Mouse (Mus musculus) olfactory bulb, adult 2 months (tissue): ENCODE measurements around the gene Metrn. TPM values are rescaled to one million over a fixed set of nuclear protein-coding genes. Genes with fewer than 3 reads are reported as not detected.
A peak's percentile ranks its signal among the peaks of the same experiment; 100 is the strongest.

Source experiments
- H3K27ac ChIP-seq: fragments of 200-500 bp; 2 replicates; pipeline ENCODE4 v1.5.1; 2012; ENCODE audit warnings: low read depth, low read length; ENCODE audit not compliant: insufficient read depth
- H3K4me1 ChIP-seq: fragments of 200-500 bp; 2 replicates; pipeline ENCODE4 v1.6.1; 2012; ENCODE audit warnings: low read length; ENCODE audit not compliant: control insufficient read depth, insufficient read depth
- H3K4me3 ChIP-seq: fragments of 200-500 bp; 2 replicates; pipeline ENCODE4 v1.5.1; 2012; ENCODE audit warnings: mild to moderate bottlenecking, low read depth, low read length, moderate library complexity; ENCODE audit not compliant: insufficient read depth
- CTCF ChIP-seq: fragments of 200-500 bp; IDR thresholded peaks from 2 replicates; pipeline ENCODE4 v1.5.1; 2012; ENCODE audit warnings: low read depth, mild to moderate bottlenecking, low read length, moderate library complexity; ENCODE audit not compliant: insufficient read depth
- POLR2A ChIP-seq: fragments of 200-500 bp; IDR thresholded peaks from 2 replicates; pipeline ENCODE4 v1.6.1; 2012; ENCODE audit warnings: mild to moderate bottlenecking, low read depth, low read length, moderate library complexity; ENCODE audit not compliant: insufficient read depth
- WGBS: fragments of 180-500 bp; shearing (Covaris S2); methylation state at CpG from one replicate; pipeline ENCODE4 v1.1.7; 2018; 5-methylcytosine and 5-hydroxymethylcytosine counted together
- polyA plus RNA-seq: library from polyadenylated mRNA; stranded (reverse); fragments of >200 nt; gene quantifications from 2 replicates; pipeline ENCODE4 v1.2.4, GENCODE M21; 2012; ENCODE audit warnings: low replicate concordance; ENCODE audit not compliant: missing spikeins, insufficient read depth, insufficient read length

Metrn gene
- polyA plus RNA-seq, 1 experiment = not detected

- H3K27ac ChIP-seq = peak within 1 kb of the TSS; percentile 73
- H3K4me1 ChIP-seq = peaks cover 39% of the 10 kb centered on the region
- WGBS = 40% methylated on average over 6 of the region's 6 CpGs
- TF ChIP-seq CTCF = no peak
- TF ChIP-seq POLR2A = no peak
- peak within 1 kb of the TSS; percentile 54 for H3K4me3 ChIP-seq
These were observed 1.3 kb downstream of the Metrn start, which contains the start of gene AC134908.4 for GRCm38 (mm10) chr17:25795609-25796092. TSS of gene AC134908.4 (minus strand) at chr17:25795659.

DNA sequence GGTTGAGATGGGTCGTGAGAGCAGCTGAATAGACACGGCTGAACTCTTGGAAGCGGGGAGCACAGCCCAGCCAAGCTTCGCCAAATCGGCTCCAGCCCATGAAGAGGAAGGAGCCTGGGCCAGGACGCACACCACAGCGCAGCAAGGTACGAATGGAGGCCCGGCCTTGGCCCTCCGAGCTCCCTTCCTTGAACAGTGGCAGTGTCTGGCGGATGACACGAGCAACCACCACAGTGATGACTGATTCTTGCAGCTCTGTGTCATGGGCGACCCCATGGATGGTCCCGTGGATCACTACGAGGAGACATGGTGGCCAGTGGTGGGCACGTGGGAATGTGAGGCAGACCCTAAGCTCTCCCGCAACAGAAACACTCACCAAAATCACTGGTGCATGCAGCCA is 1.9 kb downstream of the Metrn start:
- Histone ChIP-seq H3K4me1 (peaks cover 41% of the 10 kb centered on the region), H3K4me3 (peak overlapping the region; percentile 17), H3K27ac (peak overlapping the region; percentile 70)
- TF ChIP-seq POLR2A (no peak), CTCF (no peak)
- WGBS = 52% methylated on average over 17 of the region's 17 CpGs

- Histone ChIP-seq H3K4me3 (no peak overlapping the region), H3K27ac (no peak overlapping the region), H3K4me1 (peaks cover 41% of the 10 kb centered on the region)
- no peak for TF ChIP-seq POLR2A
- TF ChIP-seq CTCF = no peak
- WGBS = 20% methylated on average over 13 of the region's 13 CpGs
These were observed 2.7 kb downstream of the Metrn start for GRCm38 (mm10) chr17:25794197-25794596.

DNA sequence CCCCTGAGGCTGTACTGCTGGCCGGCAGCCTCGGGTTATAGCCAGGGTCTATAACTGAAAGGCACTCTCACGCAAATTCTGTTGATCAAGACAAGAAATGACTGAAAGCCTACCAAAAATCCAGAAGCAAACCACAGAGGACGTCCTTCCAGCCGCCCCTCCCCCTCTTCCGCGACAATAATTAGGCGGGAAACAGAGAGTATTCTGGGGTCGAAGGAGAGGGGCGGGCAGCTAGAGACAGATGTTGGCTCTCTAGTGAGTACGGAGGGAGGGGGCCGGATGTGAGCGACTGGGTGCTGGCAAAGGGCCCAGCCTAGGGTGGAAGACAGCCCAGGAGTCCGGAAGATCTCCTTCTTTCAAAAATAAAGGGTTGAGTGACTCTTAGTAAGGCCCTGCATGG is 4.3 kb downstream of the Metrn start, which contains the start of gene Fam173a:
Fam173a (minus strand) TSS at position 287 of the 400 bp plus-strand sequence.
- TF ChIP-seq CTCF = no peak
- TF ChIP-seq POLR2A = no peak
- Histone ChIP-seq H3K4me3 (peak within 1 kb of the TSS; percentile 84), H3K27ac (peak within 1 kb of the TSS; percentile 98), H3K4me1 (peaks cover 41% of the 10 kb centered on the region)
- under 1% methylated on average over 14 of the region's 14 CpGs for WGBS

DNA sequence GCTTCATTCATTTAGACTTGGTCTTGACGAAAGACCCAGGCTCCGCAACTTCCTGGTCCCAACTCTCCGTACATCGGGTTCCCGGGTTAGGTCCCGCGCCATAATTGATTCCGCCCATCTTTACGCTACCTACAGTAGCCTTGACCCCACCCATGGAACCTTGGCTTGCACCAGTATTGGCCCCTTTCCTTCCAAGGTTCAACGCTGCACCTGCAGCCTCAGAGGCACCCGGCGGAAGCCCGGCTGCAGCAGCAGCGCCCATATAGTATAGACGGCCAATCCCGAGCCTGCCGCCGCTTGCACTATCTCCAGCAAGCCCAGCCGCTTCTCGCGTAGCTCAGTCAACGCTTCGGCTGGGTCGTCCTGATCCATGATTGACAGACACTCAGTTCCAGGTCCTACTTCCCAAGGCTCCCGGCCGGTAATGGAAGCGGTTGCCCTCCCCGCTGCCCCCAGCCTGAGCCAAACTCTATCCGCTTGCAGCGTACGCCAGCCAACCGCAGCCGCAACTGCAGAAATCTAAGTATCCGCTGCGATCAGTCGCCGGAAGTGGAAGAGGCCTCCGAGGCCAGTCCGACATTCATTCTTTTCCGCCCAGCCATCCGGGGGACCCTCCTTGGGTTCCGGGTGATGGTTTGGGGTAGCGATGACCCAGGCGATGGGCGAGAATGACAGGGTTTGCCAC is 5.0 kb downstream of the Metrn start:
- Histone ChIP-seq H3K4me1 (peaks cover 41% of the 10 kb centered on the region), H3K4me3 (peak overlapping the region; percentile 84), H3K27ac (peak overlapping the region; percentile 98)
- TF ChIP-seq POLR2A = peak; percentile 49; the same call in 1 of the 2 replicates
- TF ChIP-seq CTCF = no peak
- under 1% methylated on average over 45 of the region's 45 CpGs for WGBS

DNA sequence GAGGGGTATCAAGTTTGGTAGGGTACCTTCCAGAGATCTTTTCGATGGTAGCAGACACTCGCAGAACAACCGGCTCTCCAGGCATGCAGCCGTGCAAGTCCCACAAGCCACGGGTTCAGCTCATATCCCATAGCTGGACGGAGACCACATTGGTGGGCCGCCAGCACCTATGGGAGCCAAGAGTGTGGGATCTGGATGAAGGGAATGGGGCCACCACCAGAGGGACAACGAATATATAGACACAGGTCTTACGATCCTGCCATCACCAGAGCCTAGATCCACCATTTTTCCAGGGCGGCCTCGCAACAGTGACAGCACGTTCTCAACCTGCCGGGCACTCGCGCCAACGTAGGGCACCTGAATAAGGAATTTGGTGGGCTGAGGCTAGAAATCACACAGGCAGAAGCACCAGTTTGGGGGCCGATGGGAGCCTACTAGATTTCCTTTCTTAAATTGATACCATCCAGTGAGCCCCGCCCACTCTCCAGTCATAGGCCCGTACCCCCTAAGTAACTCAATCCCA is 5.6 kb downstream of the Metrn start:
- Histone ChIP-seq H3K4me3 (peak overlapping the region; percentile 84), H3K27ac (peak overlapping the region; percentile 98; the same call in 1 of the 2 replicates), H3K4me1 (peaks cover 37% of the 10 kb centered on the region)
- TF ChIP-seq POLR2A = no peak
- TF ChIP-seq CTCF = no peak
- 16% methylated on average over 19 of the region's 19 CpGs for WGBS

GRCm38 (mm10) chr17:25786781-25787504 is 10.0 kb downstream of the Metrn start:
- no peak overlapping the region for H3K27ac ChIP-seq
- H3K4me3 ChIP-seq = no peak overlapping the region
- 94% methylated on average over 9 of the region's 9 CpGs for WGBS
- H3K4me1 ChIP-seq = peaks cover 25% of the 10 kb centered on the region
- TF ChIP-seq CTCF (no peak), POLR2A (no peak)

DNA sequence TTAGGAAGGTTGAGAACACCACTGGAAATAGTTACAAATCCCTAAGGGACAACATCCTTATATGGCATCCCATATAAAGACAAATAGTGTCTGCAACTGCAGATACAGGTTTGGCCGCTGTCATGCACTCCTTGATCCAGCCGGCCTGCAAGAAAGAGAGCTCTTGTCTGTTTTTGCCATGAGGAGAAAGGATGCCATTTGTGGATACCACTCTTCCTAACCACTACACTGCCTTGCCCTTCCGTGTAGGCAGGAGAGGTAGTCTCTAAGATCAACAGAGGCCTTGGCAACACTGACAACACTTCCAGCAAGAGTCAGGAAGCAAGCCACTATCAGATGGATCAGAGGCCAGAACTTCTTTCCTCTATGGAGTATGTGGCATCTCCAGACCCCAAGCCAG is 10.7 kb downstream of the Metrn start, which contains the start of gene Ccdc78:
Ccdc78 (plus strand) TSS at position 301 of the 400 bp plus-strand sequence.
- TF ChIP-seq POLR2A (no peak), CTCF (no peak)
- WGBS = 73% methylated on average over 3 of the region's 3 CpGs

DNA sequence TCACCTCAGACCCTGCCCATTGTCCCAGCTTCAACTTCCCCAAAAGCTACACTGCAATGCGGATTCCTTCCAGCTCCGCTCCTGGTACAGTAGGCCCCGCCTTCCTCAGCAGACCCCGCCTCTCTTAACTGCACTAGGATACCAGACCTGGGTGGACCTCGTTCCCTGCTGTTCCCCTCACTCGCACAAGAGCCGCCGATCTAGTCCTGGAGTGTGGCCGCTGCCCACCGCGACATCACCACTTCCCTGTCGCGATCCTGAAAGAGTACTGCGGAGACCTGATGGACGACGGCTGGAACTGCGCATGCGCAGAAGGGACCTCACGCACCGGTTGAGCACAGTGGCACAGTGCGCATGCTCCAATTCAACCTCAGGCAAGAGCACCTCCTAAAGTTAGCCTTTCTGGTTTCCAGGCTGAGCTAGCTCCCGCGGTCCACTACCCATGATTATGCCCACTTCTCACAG is 11.6 kb downstream of the Metrn start, which contains the start of gene Haghl:
Haghl (minus strand) TSS at position 393 of the 465 bp plus-strand sequence.
- 0% methylated on average over 23 of the region's 23 CpGs for WGBS
- peak within 1 kb of the TSS; percentile 38 for H3K27ac ChIP-seq
- H3K4me3 ChIP-seq = peak within 1 kb of the TSS; percentile 64
- H3K4me1 ChIP-seq = peaks cover 15% of the 10 kb centered on the region
- TF ChIP-seq CTCF (no peak), POLR2A (peak; percentile 72)

More for the DNA sequence above, 10.7 kb downstream of the Metrn start, which contains the start of gene Ccdc78:
- H3K4me1 ChIP-seq = peaks cover 21% of the 10 kb centered on the region
- peak within 1 kb of the TSS; percentile 38 for H3K27ac ChIP-seq
- peak within 1 kb of the TSS; percentile 64 for H3K4me3 ChIP-seq
